Mouse (Mus musculus) testis, adult 2 months (tissue): ENCODE results near the gene Tspan7.

Source experiments
- CTCF ChIP-seq: fragments of 200-500 bp; IDR thresholded peaks from 2 replicates; pipeline ENCODE4 v1.5.1; 2012; ENCODE audit warnings: low read depth, mild to moderate bottlenecking, inconsistent platforms, low read length, moderate library complexity; ENCODE audit not compliant: control insufficient read depth, insufficient read depth, insufficient replicate concordance
- POLR2A ChIP-seq: fragments of 200-500 bp; IDR thresholded peaks from 2 replicates; pipeline ENCODE4 v1.6.1; 2012; ENCODE audit warnings: low read depth, mild to moderate bottlenecking, inconsistent platforms, low read length, moderate library complexity; ENCODE audit not compliant: control insufficient read depth

DNA sequence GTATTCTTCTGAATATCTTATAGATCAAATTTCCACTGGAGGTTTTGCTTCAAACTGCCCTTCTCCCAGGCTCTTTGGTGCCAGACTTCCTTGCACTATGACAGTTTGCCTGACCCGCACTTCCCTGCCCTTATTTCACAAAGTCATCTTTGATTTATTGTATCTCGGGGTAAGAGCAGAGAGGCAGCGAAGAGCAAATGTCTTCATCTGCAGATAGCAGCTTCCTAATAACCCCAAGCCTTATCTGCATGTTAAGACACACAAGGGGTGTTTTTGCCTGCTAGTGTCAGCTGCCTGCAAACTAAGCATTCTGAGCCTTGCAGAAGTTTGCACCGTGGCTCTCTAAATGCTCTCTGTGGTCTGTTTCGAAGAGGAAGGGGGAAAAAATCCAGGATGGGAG, 29.5 kb downstream of the Tspan7 start:
- TF ChIP-seq CTCF (no peak), POLR2A (no peak)
